Mouse (Mus musculus) limb, embryonic 14.5 days (tissue): ENCODE data around the gene Osbpl7. TPM values are rescaled to one million over a fixed set of nuclear protein-coding genes. Genes with fewer than 3 reads are reported as not detected.
A peak's percentile ranks its signal among the peaks of the same experiment; 100 is the strongest.

Experiments
- ATAC-seq: fragments of 200-750 bp; cut with Nextera tagmentation; 2 replicates; pipeline ENCODE4 v1.8.0; 2017; ENCODE audit warnings: low read depth, moderate number of reproducible peaks, moderate TSS enrichment; ENCODE audit not compliant: low FRiP score
- DNase-seq: peaks from one replicate; pipeline ENCODE4 v3.0.0-alpha.2; 2015; ENCODE audit warnings: low spot score
- H3K27ac ChIP-seq: fragments of 300-500 bp; sonication (generic); replicated peaks from 2 replicates; pipeline ENCODE4 v1.5.1; 2014; ENCODE audit warnings: low read depth, mild to moderate bottlenecking, low read length, moderate library complexity, mixed read lengths
- H3K27me3 ChIP-seq: fragments of 300-500 bp; sonication (generic); 2 replicates; pipeline ENCODE4 v1.6.1; 2014; ENCODE audit warnings: low read length, mixed read lengths; ENCODE audit not compliant: control insufficient read depth, insufficient read depth
- H3K36me3 ChIP-seq: fragments of 300-500 bp; sonication (generic); 2 replicates; pipeline ENCODE4 v1.6.1; 2014; ENCODE audit warnings: mild to moderate bottlenecking, low read length, moderate library complexity, mixed read lengths; ENCODE audit not compliant: control insufficient read depth, insufficient read depth
- H3K4me1 ChIP-seq: fragments of 300-500 bp; sonication (generic); 2 replicates; pipeline ENCODE4 v1.6.1; 2014; ENCODE audit warnings: antibody characterized with exemption, low read length, mixed read lengths; ENCODE audit not compliant: control insufficient read depth, insufficient read depth
- H3K4me2 ChIP-seq: fragments of 300-500 bp; sonication (generic); replicated peaks from 2 replicates; pipeline ENCODE4 v1.6.1; 2014; ENCODE audit warnings: low read depth, mild to moderate bottlenecking, low read length, moderate library complexity; ENCODE audit not compliant: severe bottlenecking
- H3K4me3 ChIP-seq: fragments of 300-500 bp; sonication (generic); replicated peaks from 2 replicates; pipeline ENCODE4 v1.5.1; 2014; ENCODE audit warnings: low read length
- H3K9ac ChIP-seq: fragments of 300-500 bp; sonication (generic); 2 replicates; pipeline ENCODE4 v1.6.1; 2014; ENCODE audit warnings: mild to moderate bottlenecking, low read depth, low read length, moderate library complexity; ENCODE audit not compliant: severe bottlenecking
- H3K9me3 ChIP-seq: fragments of 300-500 bp; sonication (generic); 2 replicates; pipeline ENCODE4 v1.6.1; 2016; ENCODE audit warnings: low read length; ENCODE audit not compliant: control insufficient read depth
- POLR2A ChIP-seq: fragments of 200-500 bp; IDR thresholded peaks from 2 replicates; pipeline ENCODE4 v1.8.0; 2012; ENCODE audit warnings: inconsistent platforms, mild to moderate bottlenecking, moderate library complexity, borderline replicate concordance; ENCODE audit not compliant: insufficient read depth, insufficient read length; ENCODE audit errors: extremely low read depth
- WGBS: fragments of 180-500 bp; shearing (Covaris S2); extraction: QIAGEN DNeasy Blood & Tissue Kit; methylation state at CpG from one replicate; pipeline ENCODE4 v1.1.7; 2014; 5-methylcytosine and 5-hydroxymethylcytosine counted together
- polyA plus RNA-seq, 2 experiments: library from polyadenylated mRNA; depleted of rRNA in 1 of 2; stranded (reverse) in 1 of 2; unstranded in 1 of 2; fragments of >200 nt; fragmentation: Nextera tagmentation in 1 of 2; extraction: Ambion mirVana in 1 of 2; gene quantifications; 2 replicates each; pipeline versions ENCODE4 v1.2.1 to v1.2.3; 2012 to 2014

Osbpl7 gene
- polyA plus RNA-seq, 2 experiments = 7.0 to 12.7 TPM

DNA sequence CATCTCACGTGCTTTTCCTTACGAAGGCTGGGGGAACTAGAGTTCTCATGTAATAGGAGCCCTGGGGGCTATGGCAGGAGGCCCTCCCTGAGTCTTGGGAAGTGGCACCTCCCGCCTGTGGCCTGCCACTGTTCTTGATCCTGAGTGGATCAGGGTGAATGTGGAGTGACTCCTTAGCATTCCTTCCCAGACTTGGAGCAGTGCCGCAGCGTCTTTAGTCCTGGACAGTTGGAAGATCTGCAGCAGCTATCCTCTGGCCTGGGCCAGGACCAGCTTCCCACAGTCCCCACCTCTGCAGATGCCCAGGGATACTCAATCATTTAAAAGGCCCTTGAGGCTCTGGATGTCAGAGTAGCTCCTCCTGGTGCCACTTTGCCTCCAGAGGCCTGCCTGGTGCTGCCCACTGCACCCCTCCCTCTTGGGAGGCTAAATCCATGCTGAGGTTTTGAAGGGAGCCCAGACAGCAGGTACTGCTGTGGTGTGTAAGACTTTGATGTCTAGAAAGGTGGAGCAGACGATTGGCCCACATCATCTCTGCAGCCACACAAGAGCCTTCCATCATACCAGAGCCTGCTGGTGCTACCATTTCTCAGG lies 839 bp upstream of the Osbpl7 start:
- H3K36me3 ChIP-seq = peaks cover 45% of the 10 kb centered on the region
- WGBS = 71% methylated on average over 6 of the region's 6 CpGs
- H3K27ac ChIP-seq = no peak overlapping the region

DNA sequence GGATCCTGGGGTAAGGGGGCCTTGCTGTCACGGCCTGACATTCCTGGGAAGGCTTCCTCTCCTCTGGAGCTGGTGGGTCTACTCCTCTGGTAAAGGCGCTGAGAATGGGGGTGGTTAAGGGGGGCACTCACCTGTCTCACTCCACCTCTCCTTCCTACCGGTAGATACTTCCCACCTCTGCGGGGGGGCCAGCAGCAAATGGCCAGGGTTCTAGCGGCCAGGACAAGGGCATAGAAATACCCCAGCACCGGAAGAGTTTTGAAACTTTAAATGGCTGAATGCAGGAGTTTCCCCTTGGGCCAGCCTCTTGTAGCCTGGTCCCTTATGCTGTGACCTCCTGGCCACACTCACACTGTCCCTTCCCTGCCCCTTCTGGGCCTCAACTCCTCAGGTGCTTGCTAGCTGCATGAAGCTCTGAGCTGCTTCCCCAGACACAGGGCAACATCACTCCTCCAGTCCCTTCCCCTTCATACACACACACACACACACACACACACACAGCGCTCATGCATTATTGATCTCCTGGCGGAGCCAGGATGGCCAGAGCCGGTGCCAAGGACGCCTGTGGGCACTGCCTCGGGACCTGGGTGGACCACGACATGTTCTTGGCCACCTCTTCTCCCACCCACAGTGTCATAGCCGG lies 637 bp downstream of the Osbpl7 start:
- no peak for TF ChIP-seq POLR2A
- 0 out of 2 replicates have a peak, but pooled peaks have one; percentile 20 for ATAC-seq

More for the DNA sequence above, 839 bp upstream of the Osbpl7 start:
- Histone ChIP-seq H3K27me3 (no peaks in the 10 kb centered on the region), H3K9ac (no peak overlapping the region), H3K4me2 (no peak overlapping the region), H3K4me3 (no peak overlapping the region), H3K9me3 (no peaks in the 10 kb centered on the region), H3K4me1 (peaks cover 9% of the 10 kb centered on the region)
- no peak for DNase-seq
- TF ChIP-seq POLR2A = no peak
- ATAC-seq = no peak

DNA sequence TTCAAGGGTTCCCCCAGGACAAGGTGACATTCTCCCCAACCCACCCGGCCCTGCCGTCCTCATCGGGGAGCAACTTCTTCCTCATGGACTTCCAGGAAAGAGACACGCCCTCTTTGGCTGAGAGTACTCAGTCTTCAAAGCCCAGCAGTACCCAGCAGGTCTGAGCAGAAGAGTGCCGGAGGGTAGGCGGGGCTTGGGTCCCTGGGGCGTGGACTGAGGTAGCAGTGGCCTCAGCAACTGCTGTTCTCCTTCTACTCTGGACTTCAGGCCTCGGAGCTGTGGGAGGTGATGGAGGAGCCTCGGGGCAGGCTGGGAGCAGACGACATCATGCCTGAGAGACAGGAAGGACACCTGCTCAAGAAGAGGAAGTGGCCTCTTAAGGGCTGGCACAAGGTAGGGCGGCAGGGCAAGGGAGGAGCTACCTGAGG lies 1.8 kb downstream of the Osbpl7 start:
- Histone ChIP-seq H3K4me1 (peaks cover 9% of the 10 kb centered on the region), H3K4me3 (no peak overlapping the region), H3K9me3 (no peaks in the 10 kb centered on the region), H3K27me3 (no peaks in the 10 kb centered on the region), H3K9ac (0 out of 2 replicates have a peak overlapping the region, but pooled peaks have one; percentile 79), H3K27ac (no peak overlapping the region), H3K36me3 (peaks cover 52% of the 10 kb centered on the region), H3K4me2 (no peak overlapping the region; the same call in 1 of the 2 replicates)
- TF ChIP-seq POLR2A = no peak
- DNase-seq (no peak), ATAC-seq (no peak)
- 27% methylated on average over 11 of the region's 11 CpGs for WGBS

More for the DNA sequence above, 637 bp downstream of the Osbpl7 start:
- H3K36me3 ChIP-seq = peaks cover 48% of the 10 kb centered on the region
- H3K27me3 ChIP-seq = no peaks in the 10 kb centered on the region
- H3K9ac ChIP-seq = peak overlapping the region; percentile 79
- H3K4me2 ChIP-seq = peak overlapping the region; percentile 92
- peaks cover 9% of the 10 kb centered on the region for H3K4me1 ChIP-seq
- DNase-seq = no peak
- 26% methylated on average over 13 of the region's 13 CpGs for WGBS
- peak overlapping the region; percentile 73 for H3K4me3 ChIP-seq
- no peaks in the 10 kb centered on the region for H3K9me3 ChIP-seq
- H3K27ac ChIP-seq = no peak overlapping the region

DNA sequence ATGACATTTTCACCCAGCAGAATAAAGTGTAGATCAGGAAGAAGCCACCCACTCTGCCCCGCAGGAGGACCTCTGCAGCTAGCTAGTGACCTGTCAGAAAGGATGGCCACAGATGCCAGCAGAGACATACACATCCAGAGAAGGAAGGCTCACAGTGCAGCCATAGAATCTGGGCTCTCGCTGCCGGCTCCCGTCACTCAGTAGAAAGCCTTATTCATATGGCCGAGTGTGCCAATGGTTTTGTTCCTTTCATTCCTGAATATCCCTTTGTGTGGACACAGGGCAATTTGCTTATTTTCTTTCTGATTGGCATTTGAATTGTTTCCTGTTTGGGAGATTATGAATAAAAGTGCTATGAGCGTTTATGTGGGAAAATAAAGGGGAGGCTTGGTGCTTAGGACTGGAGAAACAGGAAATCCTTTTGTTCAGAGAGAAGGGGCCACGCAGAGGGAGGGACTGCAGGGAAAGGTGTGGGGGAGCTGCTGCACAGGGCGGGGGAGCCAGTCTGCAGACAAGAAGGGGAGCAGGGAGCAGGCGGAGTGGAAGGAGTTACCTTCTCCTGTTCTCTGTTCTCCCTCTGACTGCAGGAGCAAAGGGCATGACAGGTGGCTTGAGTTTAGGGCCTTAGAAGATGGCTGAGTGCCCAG lies 13.0 kb downstream of the Osbpl7 start:
- Histone ChIP-seq H3K4me3 (no peak overlapping the region), H3K27ac (no peak overlapping the region), H3K9me3 (no peaks in the 10 kb centered on the region), H3K9ac (no peak overlapping the region), H3K4me1 (no peaks in the 10 kb centered on the region), H3K36me3 (peaks cover 59% of the 10 kb centered on the region), H3K27me3 (no peaks in the 10 kb centered on the region), H3K4me2 (no peak overlapping the region)
- no peak for TF ChIP-seq POLR2A
- no peak for DNase-seq
- ATAC-seq = no peak
- WGBS = 69% methylated on average over 9 of the region's 9 CpGs

DNA sequence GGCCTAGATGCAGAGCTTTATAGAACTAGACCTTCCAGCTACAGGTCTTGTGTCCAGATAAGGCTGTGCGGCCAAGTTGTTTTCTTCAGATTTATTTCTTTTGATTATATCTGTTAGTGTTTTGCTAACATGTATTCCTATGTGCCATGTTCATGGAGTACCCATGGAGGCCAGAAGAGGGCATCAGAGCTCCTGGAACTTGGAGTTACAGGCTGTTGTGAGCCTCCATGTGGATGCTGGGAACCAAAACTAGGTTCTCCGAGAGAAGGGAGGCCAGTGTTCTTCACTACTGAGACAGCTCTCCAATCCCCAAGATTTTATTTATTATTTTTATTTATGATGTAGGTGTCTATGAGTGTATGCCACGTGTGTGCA lies 13.5 kb downstream of the Osbpl7 start:
- Histone ChIP-seq H3K4me3 (no peak overlapping the region), H3K9ac (no peak overlapping the region), H3K4me2 (no peak overlapping the region), H3K36me3 (peaks cover 59% of the 10 kb centered on the region), H3K27ac (no peak overlapping the region), H3K27me3 (no peaks in the 10 kb centered on the region), H3K9me3 (no peaks in the 10 kb centered on the region), H3K4me1 (no peaks in the 10 kb centered on the region)
- ATAC-seq = no peak
- TF ChIP-seq POLR2A = no peak
- DNase-seq = no peak
- WGBS = 84% methylated on average over 3 of the region's 3 CpGs
